Mouse (Mus musculus) heart, postnatal 0 days (tissue): Measurements from ENCODE around the gene Mrps33.

Experiments used
- CTCF ChIP-seq: IDR thresholded peaks from 2 replicates; pipeline ENCODE4 v1.5.1; 2016; ENCODE audit warnings: antibody characterized with exemption, control low read depth, low read depth
- EP300 ChIP-seq: IDR thresholded peaks from 2 replicates; pipeline ENCODE4 v1.6.1; 2016; ENCODE audit warnings: antibody characterized with exemption, low read depth

DNA sequence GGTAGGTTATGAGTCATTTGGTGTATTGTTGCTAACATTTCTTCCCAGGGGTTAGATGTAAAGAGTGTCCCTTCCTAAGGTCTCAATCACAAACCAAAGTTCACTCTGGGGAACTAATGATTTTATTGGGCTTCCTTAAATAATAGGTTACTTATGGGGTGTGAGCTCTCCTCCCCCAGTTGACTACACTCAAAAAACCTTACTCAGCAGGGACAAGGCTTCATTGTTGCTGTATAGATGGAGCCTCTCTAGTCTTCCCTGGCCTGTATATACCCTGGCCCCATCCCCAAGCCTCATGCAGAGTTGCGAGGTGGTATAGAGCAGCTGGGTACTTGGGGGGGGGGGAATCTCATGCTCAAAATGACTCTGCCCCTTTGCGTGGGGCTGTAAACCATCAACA lies 53.6 kb downstream of the Mrps33 start:
- no peak for TF ChIP-seq EP300
- no peak for TF ChIP-seq CTCF
